9 mouse cellular contexts compared by ENCODE assay signal in genomic region chr1:152578108-152578721, GRCm38 (mm10).
DNase-seq lines count a peak whose midpoint lies in the region; ATAC-seq lines count a peak whose summit lies in the region.
"Had no signal": no experiment of that assay in that cellular context is flagged by ENCODE, and none has a peak within 500 bp of the region (broad histone marks: within the 10 kb centered on the region; RNA-seq: fewer than 3 reads in every experiment).

No protein-coding gene starts in this region.

- 20% methylated on average over 19 of the region's 19 CpGs for WGBS in forebrain, embryonic 14.5 days
- WGBS in midbrain, embryonic 15.5 days: 26% methylated on average over 19 of the region's 19 CpGs

- peak; percentile 52; the same call in 1 of the 2 replicates for ATAC-seq in forebrain, embryonic 14.5 days
- no peak for ATAC-seq in midbrain, embryonic 15.5 days (replicated peaks)
- no peak for ATAC-seq in monocyte, adult 5-6 weeks (replicated peaks; ENCODE audit: insufficient number of reproducible peaks, low FRiP score, low TSS enrichment, poor library complexity, severe bottlenecking)
- ATAC-seq: inflammation-experienced regulatory T-cells, adult 6 months had no signal

- DNase-seq in kidney, adult 18-20 months: peak; percentile 54
- no peak for DNase-seq in kidney, adult 11 months
- peak; percentile 34 to 49 for DNase-seq in cerebellum, postnatal 14 days
- peak; percentile 72 for DNase-seq in forebrain, embryonic 14.5 days (ENCODE audit: low spot score)
- no peak for DNase-seq in embryo, embryonic 9.5 days (ENCODE audit: extremely low spot score)
- DNase-seq: lung, embryonic 14.5 days had no signal

- H3K4me1 ChIP-seq in forebrain, embryonic 14.5 days (ENCODE audit: control insufficient read depth, insufficient read depth, low read length): peaks cover 19% of the 10 kb centered on the region
- H3K4me1 ChIP-seq in midbrain, embryonic 15.5 days: peaks cover 14% of the 10 kb centered on the region

- H3K27ac ChIP-seq in forebrain, embryonic 14.5 days (ENCODE audit: low read depth, low read length): no peak overlapping the region; the same call in 1 of the 2 replicates
- no peak overlapping the region; the same call in 1 of the 2 replicates for H3K27ac ChIP-seq in midbrain, embryonic 15.5 days

- H3K27me3 ChIP-seq in forebrain, embryonic 14.5 days (replicated peaks; ENCODE audit: control insufficient read depth, insufficient read depth, low read length): no peaks in the 10 kb centered on the region
- H3K27me3 ChIP-seq in midbrain, embryonic 15.5 days (replicated peaks): 0 out of 2 replicates have a peak, but pooled peaks cover 6% of the 10 kb centered on the region

- H3K9ac ChIP-seq in forebrain, embryonic 14.5 days (ENCODE audit: low read length): peak overlapping the region; percentile 46
- no peak overlapping the region for H3K9ac ChIP-seq in midbrain, embryonic 15.5 days
- H3K9ac ChIP-seq: lung, embryonic 14.5 days had no signal

- H3K4me3 ChIP-seq in forebrain, embryonic 14.5 days (ENCODE audit: low read depth, low read length): 0 out of 2 replicates have a peak overlapping the region, but pooled peaks have one; percentile 8
- no peak overlapping the region for H3K4me3 ChIP-seq in midbrain, embryonic 15.5 days

- no peaks in the 10 kb centered on the region for H3K9me3 ChIP-seq in forebrain, embryonic 14.5 days (replicated peaks; ENCODE audit: control insufficient read depth, low read length)
- no peaks in the 10 kb centered on the region for H3K9me3 ChIP-seq in midbrain, embryonic 15.5 days

- H3K36me3 ChIP-seq in forebrain, embryonic 14.5 days (ENCODE audit: control insufficient read depth, insufficient read depth, low read length): no peaks in the 10 kb centered on the region
- H3K36me3 ChIP-seq in midbrain, embryonic 15.5 days (replicated peaks): no peaks in the 10 kb centered on the region

- peak overlapping the region; percentile 40 for H3K4me2 ChIP-seq in forebrain, embryonic 14.5 days (ENCODE audit: low read length)
- H3K4me2 ChIP-seq in midbrain, embryonic 15.5 days: peak overlapping the region; percentile 29
- H3K4me2 ChIP-seq: lung, embryonic 14.5 days had no signal

Comparison
In these comparisons a context has a peak if more than half of its experiments do, and no peak if none do; other contexts are left out.
1. DNase-seq: peak in kidney, adult 18-20 months (single experiment), cerebellum, postnatal 14 days (2 of 2) and forebrain, embryonic 14.5 days (single experiment); none in kidney, adult 11 months (single experiment) and embryo, embryonic 9.5 days (single experiment).